Mouse (Mus musculus) ovary, adult 10 weeks (tissue): ENCODE measurements around the gene Vgll1. TPM values are rescaled to one million over a fixed set of nuclear protein-coding genes. Genes with fewer than 3 reads are reported as not detected.

Experiments used
- polyA plus RNA-seq: library from polyadenylated mRNA; stranded (reverse); fragments of 350-450 nt; fragmentation: Illumina TruSeq; extraction: RNeasy Lipid Tissue Mini Kit (QIAGEN cat#74804); gene quantifications from one replicate; pipeline ENCODE4 v1.2.3, GENCODE M21; 2014

Vgll1 gene
- polyA plus RNA-seq: 0.34 TPM

DNA sequence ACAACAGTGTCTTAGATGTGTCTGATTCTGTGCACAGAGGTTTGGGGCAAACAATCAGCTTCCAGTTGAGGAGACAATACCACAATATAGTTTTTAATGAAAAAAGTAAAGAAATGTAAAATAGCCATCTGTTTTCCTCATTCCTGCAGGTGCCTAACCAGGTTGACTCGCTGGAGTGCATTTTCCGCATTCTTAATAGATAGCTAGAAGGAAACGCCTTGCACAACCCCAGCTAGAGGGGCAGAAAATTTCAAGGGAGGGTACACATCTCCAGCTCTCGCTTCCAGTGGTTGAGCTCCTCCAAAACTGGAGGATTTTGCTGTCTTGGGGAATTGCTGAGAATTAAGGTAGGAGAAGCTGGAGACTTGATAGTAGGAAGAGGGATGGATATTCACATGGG is at the start of gene Vgll1:
Gene Vgll1 (plus strand): TSS at position 301 of the 400 bp plus-strand sequence.

GRCm38 (mm10) chrX:57042774-57043173 is 45.1 kb upstream of the Vgll1 start, which contains the start of gene Brs3:
Brs3 (plus strand) TSS chrX:57043074.

DNA sequence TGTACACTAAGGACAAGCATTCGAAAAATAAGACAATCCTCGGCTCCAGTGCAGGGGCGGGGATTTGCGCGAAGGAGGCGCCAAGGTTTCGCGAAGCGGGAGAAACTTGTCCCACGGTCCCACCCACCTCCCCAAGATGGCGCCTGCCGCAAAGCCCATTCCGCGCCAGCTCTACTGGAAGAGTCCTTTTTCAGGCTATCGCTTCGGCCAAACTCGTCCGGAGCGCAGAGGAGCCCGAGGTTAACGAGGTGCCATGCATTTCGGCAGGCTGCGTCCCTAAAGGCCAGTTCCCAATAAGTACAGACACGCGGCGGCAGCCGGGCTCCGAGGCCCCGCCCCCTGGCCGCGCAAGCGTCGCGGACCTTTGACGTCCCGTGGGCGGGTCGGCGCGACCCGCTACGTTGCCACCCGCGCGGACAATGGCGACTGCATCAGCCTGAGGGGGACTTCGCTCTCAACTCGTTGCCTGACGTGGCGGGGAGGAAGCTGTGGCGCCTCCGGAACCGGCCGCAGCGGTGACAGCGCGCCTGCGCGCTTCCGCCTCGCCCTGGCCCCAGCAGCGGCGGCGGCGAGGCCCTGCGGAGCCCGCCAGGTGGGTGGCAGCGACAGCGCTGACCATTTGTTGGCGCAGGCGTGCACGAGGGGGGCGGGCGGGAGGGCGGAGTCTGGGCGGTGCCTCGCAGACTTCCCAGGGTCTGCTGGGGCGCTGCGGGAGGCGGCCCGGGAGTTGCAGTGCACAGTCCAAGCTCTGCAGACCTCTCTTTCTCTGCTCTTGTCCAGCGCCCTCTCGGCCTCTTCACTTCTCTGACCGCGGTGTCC is 34.5 kb upstream of the Vgll1 start, which contains the start of gene Htatsf1:
Gene Htatsf1 (plus strand): TSS at position 410 of the 819 bp plus-strand sequence.

Other genes starting within 250 kb of the Vgll1 start
- 1.2 TPM for gene Adgrg4, start 217.9 kb upstream of the Vgll1 start, polyA plus RNA-seq
- not detected for gene Brs3, start 45.0 kb upstream of the Vgll1 start, polyA plus RNA-seq
- gene Htatsf1, start 34.5 kb upstream of the Vgll1 start, polyA plus RNA-seq: 192 TPM
- not detected for gene Cd40lg, start 124.0 kb downstream of the Vgll1 start, polyA plus RNA-seq